Comparison of ENCODE assay signal across 25 mouse cellular contexts in genomic region chr11:51351841-51352240, GRCm38 (mm10).
DNase-seq lines count a peak whose midpoint lies in the region; ATAC-seq and TF ChIP-seq lines count a peak whose summit lies in the region.
"Had no signal": no experiment of that assay in that cellular context is flagged by ENCODE, and none has a peak within 500 bp of the region (broad histone marks: within the 10 kb centered on the region; RNA-seq: fewer than 3 reads in every experiment).

No protein-coding gene starts in this region.

- no peaks in the 10 kb centered on the region for H3K9me3 ChIP-seq in heart, embryonic 11.5 days (replicated peaks; ENCODE audit: control insufficient read depth, low read length)
- no peaks in the 10 kb centered on the region for H3K9me3 ChIP-seq in hindbrain, embryonic 10.5 days
- H3K9me3 ChIP-seq in hindbrain, postnatal 0 days (ENCODE audit: low read length) = no peaks in the 10 kb centered on the region
- H3K9me3 ChIP-seq in stomach, embryonic 15.5 days = no peaks in the 10 kb centered on the region
- H3K9me3 ChIP-seq in stomach, postnatal 0 days (ENCODE audit: control insufficient read depth, low read length) = no peaks in the 10 kb centered on the region
- H3K9me3 ChIP-seq in stomach, embryonic 16.5 days (replicated peaks; ENCODE audit: control insufficient read depth, low read length) = no peaks in the 10 kb centered on the region
- H3K9me3 ChIP-seq: forebrain, embryonic 10.5 days; kidney, embryonic 15.5 days; limb, embryonic 13.5 days; liver, embryonic 13.5 days; lung, embryonic 15.5 days had no signal

- H3K4me2 ChIP-seq in heart, embryonic 11.5 days = no peak overlapping the region
- no peak overlapping the region for H3K4me2 ChIP-seq in hindbrain, postnatal 0 days (ENCODE audit: low read depth, low read length)
- no peak overlapping the region for H3K4me2 ChIP-seq in stomach, embryonic 15.5 days
- no peak overlapping the region for H3K4me2 ChIP-seq in stomach, postnatal 0 days (replicated peaks; ENCODE audit: low read depth)
- no peak overlapping the region for H3K4me2 ChIP-seq in stomach, embryonic 16.5 days (ENCODE audit: low read depth, low read length)
- H3K4me2 ChIP-seq: kidney, embryonic 15.5 days; limb, embryonic 13.5 days; liver, embryonic 13.5 days; lung, embryonic 15.5 days had no signal

- 0 out of 2 replicates have a peak, but pooled peaks cover 3% of the 10 kb centered on the region for H3K4me1 ChIP-seq in heart, embryonic 11.5 days (ENCODE audit: control insufficient read depth, insufficient read depth, low read length)
- H3K4me1 ChIP-seq in hindbrain, embryonic 10.5 days (replicated peaks) = peaks cover 29% of the 10 kb centered on the region
- H3K4me1 ChIP-seq in hindbrain, postnatal 0 days (ENCODE audit: insufficient read depth, low read length) = no peaks in the 10 kb centered on the region
- peaks cover 3% of the 10 kb centered on the region; the same call in 1 of the 2 replicates for H3K4me1 ChIP-seq in stomach, embryonic 15.5 days
- H3K4me1 ChIP-seq in stomach, postnatal 0 days (replicated peaks; ENCODE audit: control insufficient read depth, insufficient read depth) = no peaks in the 10 kb centered on the region
- H3K4me1 ChIP-seq in stomach, embryonic 16.5 days (ENCODE audit: control insufficient read depth, insufficient read depth, low read length) = no peaks in the 10 kb centered on the region
- H3K4me1 ChIP-seq: kidney, embryonic 15.5 days; liver, embryonic 13.5 days had no signal

- H3K27ac ChIP-seq in heart, embryonic 11.5 days (ENCODE audit: low read depth, low read length) = no peak overlapping the region
- H3K27ac ChIP-seq in hindbrain, embryonic 10.5 days = 0 out of 2 replicates have a peak overlapping the region, but pooled peaks have one; percentile 29
- H3K27ac ChIP-seq in hindbrain, postnatal 0 days = no peak overlapping the region
- H3K27ac ChIP-seq in stomach, embryonic 15.5 days = no peak overlapping the region
- no peak overlapping the region for H3K27ac ChIP-seq in stomach, postnatal 0 days (replicated peaks)
- no peak overlapping the region for H3K27ac ChIP-seq in stomach, embryonic 16.5 days (ENCODE audit: low read length)
- H3K27ac ChIP-seq: forebrain, embryonic 10.5 days; kidney, embryonic 15.5 days; limb, embryonic 13.5 days; liver, embryonic 13.5 days; lung, embryonic 15.5 days had no signal

- H3K9ac ChIP-seq in heart, embryonic 11.5 days (ENCODE audit: low read depth, low read length) = no peak overlapping the region
- no peak overlapping the region for H3K9ac ChIP-seq in hindbrain, postnatal 0 days (replicated peaks; ENCODE audit: low read length)
- no peak overlapping the region for H3K9ac ChIP-seq in stomach, embryonic 15.5 days
- H3K9ac ChIP-seq in stomach, postnatal 0 days (ENCODE audit: low read length) = no peak overlapping the region
- H3K9ac ChIP-seq in stomach, embryonic 16.5 days (ENCODE audit: low read length) = no peak overlapping the region
- H3K9ac ChIP-seq: kidney, embryonic 15.5 days; limb, embryonic 13.5 days; liver, embryonic 13.5 days; lung, embryonic 15.5 days had no signal

- TF ChIP-seq EP300 in stomach, postnatal 0 days (optimal IDR thresholded peaks at IDR 0.05) = no peak

- no peak overlapping the region for H3K4me3 ChIP-seq in heart, embryonic 11.5 days (ENCODE audit: low read depth, low read length)
- no peak overlapping the region for H3K4me3 ChIP-seq in hindbrain, embryonic 10.5 days
- no peak overlapping the region for H3K4me3 ChIP-seq in hindbrain, postnatal 0 days (ENCODE audit: low read length)
- no peak overlapping the region for H3K4me3 ChIP-seq in stomach, embryonic 15.5 days (replicated peaks)
- H3K4me3 ChIP-seq in stomach, postnatal 0 days (ENCODE audit: low read depth, low read length) = no peak overlapping the region
- H3K4me3 ChIP-seq in stomach, embryonic 16.5 days (replicated peaks; ENCODE audit: low read length) = no peak overlapping the region
- H3K4me3 ChIP-seq: forebrain, embryonic 10.5 days; kidney, embryonic 15.5 days; limb, embryonic 13.5 days; liver, embryonic 13.5 days; lung, embryonic 15.5 days had no signal

- no peaks in the 10 kb centered on the region for H3K27me3 ChIP-seq in heart, embryonic 11.5 days (ENCODE audit: control insufficient read depth, insufficient read depth, low read length)
- H3K27me3 ChIP-seq in hindbrain, embryonic 10.5 days (ENCODE audit: insufficient read depth, poor library complexity, severe bottlenecking) = no peaks in the 10 kb centered on the region
- no peaks in the 10 kb centered on the region for H3K27me3 ChIP-seq in hindbrain, postnatal 0 days (ENCODE audit: insufficient read depth, low read length)
- no peaks in the 10 kb centered on the region for H3K27me3 ChIP-seq in stomach, embryonic 15.5 days (replicated peaks)
- H3K27me3 ChIP-seq in stomach, postnatal 0 days (ENCODE audit: control insufficient read depth, insufficient read depth, low read length) = no peaks in the 10 kb centered on the region
- H3K27me3 ChIP-seq in stomach, embryonic 16.5 days (ENCODE audit: control insufficient read depth, insufficient read depth, low read length) = no peaks in the 10 kb centered on the region
- H3K27me3 ChIP-seq: kidney, embryonic 15.5 days; limb, embryonic 13.5 days; liver, embryonic 13.5 days; lung, embryonic 15.5 days had no signal

- WGBS in heart, embryonic 11.5 days (ENCODE audit: insufficient replicate concordance) = 64% methylated on average over 5 of the region's 5 CpGs
- WGBS in hindbrain, embryonic 10.5 days = 52% methylated on average over 5 of the region's 5 CpGs
- 75% methylated on average over 5 of the region's 5 CpGs for WGBS in hindbrain, postnatal 0 days
- 33% methylated on average over 5 of the region's 5 CpGs for WGBS in stomach, embryonic 15.5 days
- 46% methylated on average over 5 of the region's 5 CpGs for WGBS in stomach, postnatal 0 days
- WGBS in stomach, embryonic 16.5 days = 46% methylated on average over 5 of the region's 5 CpGs

- peak; percentile 94 for DNase-seq in heart, adult 11 months
- DNase-seq in hindbrain, embryonic 10.5 days (ENCODE audit: low spot score) = no peak
- DNase-seq in hindbrain, postnatal 0 days (ENCODE audit: low spot score) = no peak
- DNase-seq in stomach, postnatal 0 days (ENCODE audit: low spot score) = no peak
- no peak for DNase-seq in cerebellum, adult 11 months
- DNase-seq: adrenal gland, postnatal 10 days; cerebellum, adult 8-10 months; cerebellum, postnatal 36 days; embryo, embryonic 11 days; gastrocnemius, postnatal 10 days; kidney, adult 11 months; kidney, postnatal 36 days; liver, embryonic 13.5 days; midbrain, embryonic 14.5 days; right cerebral cortex, postnatal 14 days; thymus, adult 2 months had no signal

- no peak for ATAC-seq in heart, embryonic 11.5 days (replicated peaks; ENCODE audit: insufficient number of reproducible peaks, low FRiP score, low TSS enrichment)
- ATAC-seq in hindbrain, postnatal 0 days = no peak
- peak; percentile 29; the same call in 1 of the 2 replicates for ATAC-seq in stomach, embryonic 15.5 days (ENCODE audit: insufficient read depth, low FRiP score, low read depth)
- no peak for ATAC-seq in stomach, postnatal 0 days (ENCODE audit: low FRiP score, low TSS enrichment)
- ATAC-seq in stomach, embryonic 16.5 days (ENCODE audit: insufficient read depth, low FRiP score) = peak; percentile 47
- ATAC-seq: forebrain, embryonic 16.5 days; hindbrain, embryonic 16.5 days had no signal

- no peak for TF ChIP-seq CTCF in hindbrain, postnatal 0 days (IDR thresholded peaks at IDR 0.05; ENCODE audit: low read depth)
- TF ChIP-seq CTCF in stomach, postnatal 0 days (IDR thresholded peaks at IDR 0.05; ENCODE audit: low read depth) = no peak

- no peaks in the 10 kb centered on the region for H3K36me3 ChIP-seq in heart, embryonic 11.5 days (ENCODE audit: control insufficient read depth, insufficient read depth, low read length)
- H3K36me3 ChIP-seq in hindbrain, embryonic 10.5 days = no peaks in the 10 kb centered on the region
- H3K36me3 ChIP-seq in hindbrain, postnatal 0 days (ENCODE audit: insufficient read depth, low read length) = no peaks in the 10 kb centered on the region
- H3K36me3 ChIP-seq in stomach, embryonic 15.5 days = no peaks in the 10 kb centered on the region
- no peaks in the 10 kb centered on the region for H3K36me3 ChIP-seq in stomach, postnatal 0 days (ENCODE audit: control insufficient read depth, insufficient read depth, low read length)
- H3K36me3 ChIP-seq in stomach, embryonic 16.5 days (ENCODE audit: control insufficient read depth, insufficient read depth, low read length) = no peaks in the 10 kb centered on the region
- H3K36me3 ChIP-seq: forebrain, embryonic 10.5 days; kidney, embryonic 15.5 days; limb, embryonic 13.5 days; liver, embryonic 13.5 days; lung, embryonic 15.5 days had no signal

Comparison
In these comparisons a context has a peak if more than half of its experiments do, and no peak if none do; other contexts are left out.
1. ATAC-seq: peak in stomach, embryonic 15.5 days (single experiment) and stomach, embryonic 16.5 days (single experiment); none in heart, embryonic 11.5 days (single experiment), hindbrain, postnatal 0 days (single experiment) and stomach, postnatal 0 days (single experiment).